Mouse (Mus musculus): Measurements from ENCODE around the gene Timp1. TPM values are rescaled to one million over a fixed set of nuclear protein-coding genes. Genes with fewer than 3 reads are reported as not detected.
A peak's percentile ranks its signal among the peaks of the same experiment; 100 is the strongest.

The Timp1 gene
- polyA plus RNA-seq (2015; fragmentation: Nextera tagmentation; extraction: Ambion mirVana) = 32.4 and 35.9 TPM in 2 replicates

DNA sequence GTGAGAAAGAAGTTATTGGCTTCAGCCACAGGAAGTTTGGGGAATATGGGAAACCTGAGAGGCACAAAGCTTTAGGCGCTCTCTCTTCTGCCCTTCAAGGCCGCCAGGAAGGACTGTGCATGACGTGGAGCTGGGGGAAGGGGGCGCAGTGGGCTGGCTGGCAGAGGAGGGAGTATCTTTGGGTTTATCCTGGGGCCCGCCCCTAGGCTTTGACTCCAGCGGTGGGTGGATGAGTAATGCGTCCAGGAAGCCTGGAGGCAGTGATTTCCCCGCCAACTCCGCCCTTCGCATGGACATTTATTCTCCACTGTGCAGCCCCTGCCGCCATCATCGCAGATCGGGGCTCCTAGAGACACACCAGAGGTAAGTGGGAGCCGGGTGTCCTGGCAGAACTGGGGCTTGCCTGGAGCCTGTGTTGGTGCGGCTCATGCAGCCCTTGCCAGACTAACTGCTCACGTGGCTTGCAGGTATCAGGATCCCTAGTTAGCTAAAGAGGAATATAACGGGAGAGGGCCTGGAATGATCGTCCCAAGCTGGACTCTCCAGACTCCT, at the start of gene Timp1:
TSS of gene Timp1 (plus strand) at position 205 of the 552 bp plus-strand sequence.
- WGBS = 10% methylated on average over 17 of the region's 18 CpGs
- H3K9me3 ChIP-seq = no peaks in the 10 kb centered on the region

DNA sequence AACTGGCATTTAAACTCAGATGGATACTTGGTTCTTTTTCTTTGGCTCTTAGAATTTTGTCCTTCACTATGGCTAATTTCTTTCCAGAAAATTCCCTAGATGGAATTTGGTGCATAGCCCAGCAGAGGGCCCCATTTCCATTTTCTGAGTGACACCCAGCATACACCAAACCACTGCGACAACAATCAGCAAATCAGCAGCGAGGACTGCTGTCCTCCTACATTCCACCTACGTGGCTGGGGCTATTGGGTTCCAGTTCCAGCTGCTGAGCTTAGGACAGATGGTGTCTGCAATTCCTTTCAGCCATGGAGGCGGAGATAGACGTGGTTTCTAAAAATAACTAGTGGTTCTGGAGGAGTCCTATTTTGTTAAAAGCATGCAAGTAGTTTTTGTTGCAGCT, 41.0 kb upstream of the Timp1 start:
- H3K4me2 ChIP-seq = peak overlapping the region; percentile 30; the same call in 1 of the 2 replicates
- no peak overlapping the region for H3K9ac ChIP-seq
- no peaks in the 10 kb centered on the region for H3K4me1 ChIP-seq
- H3K36me3 ChIP-seq = no peaks in the 10 kb centered on the region
- no peaks in the 10 kb centered on the region for H3K27me3 ChIP-seq (replicated peaks)
- no peaks in the 10 kb centered on the region for H3K9me3 ChIP-seq
- ATAC-seq (ENCODE audit: extremely low read depth, insufficient number of reproducible peaks, low FRiP score, low TSS enrichment) = no peak
- WGBS = 15% methylated on average over 5 of the region's 5 CpGs
- no peak overlapping the region for H3K4me3 ChIP-seq
- no peak overlapping the region; the same call in 1 of the 2 replicates for H3K27ac ChIP-seq (replicated peaks)

More for the DNA sequence above, at the start of gene Timp1:
- H3K9ac ChIP-seq = peak within 1 kb of the TSS; percentile 73
- no peaks in the 10 kb centered on the region for H3K36me3 ChIP-seq
- peak; percentile 73; the same call in 1 of the 2 replicates for ATAC-seq (ENCODE audit: extremely low read depth, insufficient number of reproducible peaks, low FRiP score, low TSS enrichment)
- H3K27ac ChIP-seq (replicated peaks) = 0 out of 2 replicates have a peak within 1 kb of the TSS, but pooled peaks have one; percentile 15
- H3K4me2 ChIP-seq = peak within 1 kb of the TSS; percentile 69
- no peaks in the 10 kb centered on the region for H3K4me1 ChIP-seq
- no peaks in the 10 kb centered on the region for H3K27me3 ChIP-seq (replicated peaks)
- peak within 1 kb of the TSS; percentile 54 for H3K4me3 ChIP-seq

DNA sequence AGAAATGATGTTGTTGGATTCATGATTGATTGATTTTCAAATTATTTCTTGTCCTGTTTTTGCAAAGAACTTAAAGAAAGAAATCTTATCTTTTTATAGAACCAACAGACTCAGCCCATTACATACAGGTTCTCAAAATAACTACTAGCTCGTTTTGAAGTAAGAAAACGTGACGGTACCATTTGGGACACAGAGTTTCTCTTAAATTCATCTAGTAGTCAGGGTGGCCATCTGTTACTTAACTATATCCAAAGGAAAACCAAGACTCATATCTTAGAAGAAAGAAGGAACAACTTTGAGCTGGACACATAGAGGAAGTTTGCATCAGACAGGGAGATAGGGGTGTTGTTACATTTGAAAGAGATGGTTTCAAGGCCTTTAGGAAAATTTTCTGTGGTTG, 22.7 kb upstream of the Timp1 start:
- ATAC-seq (ENCODE audit: extremely low read depth, insufficient number of reproducible peaks, low FRiP score, low TSS enrichment) = no peak
- Histone ChIP-seq H3K27ac (replicated peaks) (no peak overlapping the region), H3K4me2 (no peak overlapping the region), H3K27me3 (replicated peaks) (no peaks in the 10 kb centered on the region), H3K4me1 (peaks cover 7% of the 10 kb centered on the region), H3K36me3 (peaks cover 20% of the 10 kb centered on the region), H3K9me3 (no peaks in the 10 kb centered on the region), H3K4me3 (no peak overlapping the region), H3K9ac (no peak overlapping the region)
- 77% methylated on average over 3 of the region's 3 CpGs for WGBS

DNA sequence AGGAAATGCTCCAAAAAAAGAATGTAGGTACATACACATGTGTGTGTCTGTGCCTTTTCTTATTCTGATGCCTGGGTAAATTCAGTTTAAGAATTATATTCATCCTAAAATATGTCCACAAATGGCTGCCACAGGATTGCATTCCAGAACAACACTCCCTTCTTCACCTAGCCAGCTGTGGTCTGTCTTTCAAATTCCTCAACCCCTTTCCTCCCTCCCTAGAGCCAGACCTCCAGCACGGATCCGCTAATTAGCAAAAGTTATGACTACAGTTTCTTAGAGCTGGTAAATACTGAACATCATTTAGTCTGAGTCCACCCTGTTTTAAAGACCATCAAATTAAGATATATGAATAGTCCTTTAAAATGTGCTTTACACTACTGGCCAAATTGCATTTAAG, 22.1 kb upstream of the Timp1 start:
- peak overlapping the region; percentile 21 for H3K27ac ChIP-seq (replicated peaks)
- H3K9ac ChIP-seq = no peak overlapping the region
- H3K9me3 ChIP-seq = no peaks in the 10 kb centered on the region
- H3K4me2 ChIP-seq = peak overlapping the region; percentile 64
- peak overlapping the region; percentile 70 for H3K4me3 ChIP-seq
- WGBS = 2% methylated on average over 2 of the region's 2 CpGs
- H3K4me1 ChIP-seq = peaks cover 7% of the 10 kb centered on the region
- no peak for ATAC-seq (ENCODE audit: extremely low read depth, insufficient number of reproducible peaks, low FRiP score, low TSS enrichment)
- H3K36me3 ChIP-seq = peaks cover 21% of the 10 kb centered on the region
- H3K27me3 ChIP-seq (replicated peaks) = no peaks in the 10 kb centered on the region

DNA sequence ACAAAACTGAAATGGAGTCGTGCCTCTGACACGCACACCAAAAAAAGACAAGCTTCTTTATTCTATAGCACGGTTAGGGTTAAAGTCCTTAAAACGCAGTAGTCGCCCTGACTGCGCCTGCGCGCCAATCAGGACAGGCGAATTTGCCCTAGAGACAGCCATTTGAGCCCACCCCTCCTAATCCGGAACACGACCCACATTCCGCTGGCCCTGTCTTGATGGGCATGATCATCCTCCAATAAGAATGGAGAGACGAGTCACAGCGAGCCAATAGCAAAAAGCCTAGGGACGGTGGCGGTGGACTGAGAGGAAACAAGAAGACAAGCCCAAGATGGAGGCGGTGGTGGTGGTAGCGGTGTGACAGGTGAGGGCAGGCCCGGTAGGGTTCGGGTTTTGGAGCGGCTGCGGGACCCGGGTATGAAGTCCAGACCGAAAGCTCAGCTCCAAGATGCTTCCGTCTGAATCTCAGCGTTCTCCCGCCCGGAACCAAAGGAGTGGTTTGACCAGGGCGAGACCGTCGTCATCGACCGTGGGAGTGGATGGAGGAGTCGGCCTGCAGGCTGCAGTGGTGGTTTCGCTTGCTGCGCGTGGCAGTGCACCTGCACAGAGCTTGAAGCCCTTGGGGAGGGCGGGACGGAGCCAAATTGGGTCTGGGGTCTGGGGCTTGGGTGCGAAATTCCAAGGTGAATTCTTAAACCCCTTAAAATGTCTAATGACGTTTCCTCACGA, 21.5 kb upstream of the Timp1 start:
- H3K27me3 ChIP-seq (replicated peaks) = no peaks in the 10 kb centered on the region
- ATAC-seq (ENCODE audit: extremely low read depth, insufficient number of reproducible peaks, low FRiP score, low TSS enrichment) = peak; percentile 93
- peaks cover 7% of the 10 kb centered on the region for H3K4me1 ChIP-seq
- H3K9ac ChIP-seq = peak overlapping the region; percentile 85
- peaks cover 27% of the 10 kb centered on the region for H3K36me3 ChIP-seq
- H3K4me2 ChIP-seq = peak overlapping the region; percentile 74
- peak overlapping the region; percentile 42 for H3K27ac ChIP-seq (replicated peaks)
- H3K9me3 ChIP-seq = no peaks in the 10 kb centered on the region
- 10% methylated on average over 42 of the region's 42 CpGs for WGBS
- H3K4me3 ChIP-seq = peak overlapping the region; percentile 70

DNA sequence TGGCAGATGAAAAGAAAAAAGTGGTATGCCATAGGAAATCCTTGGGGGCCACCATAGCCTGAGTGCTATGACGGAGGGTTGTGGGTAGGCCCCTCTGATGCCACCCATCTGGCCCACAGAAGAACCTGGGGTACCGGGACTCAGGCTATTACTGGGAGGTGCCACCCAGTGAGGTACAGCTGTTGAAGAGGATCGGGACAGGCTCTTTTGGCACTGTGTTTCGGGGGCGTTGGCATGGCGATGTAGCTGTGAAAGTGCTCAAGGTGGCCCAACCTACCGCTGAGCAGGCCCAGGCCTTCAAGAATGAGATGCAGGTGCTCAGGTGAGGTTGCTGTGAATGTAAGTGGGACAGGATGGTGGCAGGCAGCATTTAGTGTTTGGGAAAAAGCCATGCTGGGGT, 16.2 kb upstream of the Timp1 start:
- WGBS = 95% methylated on average over 7 of the region's 7 CpGs
- no peak for ATAC-seq (ENCODE audit: extremely low read depth, insufficient number of reproducible peaks, low FRiP score, low TSS enrichment)
- H3K4me2 ChIP-seq = no peak overlapping the region
- H3K27ac ChIP-seq (replicated peaks) = no peak overlapping the region
- H3K36me3 ChIP-seq = peaks cover 66% of the 10 kb centered on the region
- no peaks in the 10 kb centered on the region for H3K27me3 ChIP-seq (replicated peaks)
- H3K9ac ChIP-seq = no peak overlapping the region
- H3K4me3 ChIP-seq = no peak overlapping the region
- H3K9me3 ChIP-seq = no peaks in the 10 kb centered on the region
- H3K4me1 ChIP-seq = peaks cover 7% of the 10 kb centered on the region

DNA sequence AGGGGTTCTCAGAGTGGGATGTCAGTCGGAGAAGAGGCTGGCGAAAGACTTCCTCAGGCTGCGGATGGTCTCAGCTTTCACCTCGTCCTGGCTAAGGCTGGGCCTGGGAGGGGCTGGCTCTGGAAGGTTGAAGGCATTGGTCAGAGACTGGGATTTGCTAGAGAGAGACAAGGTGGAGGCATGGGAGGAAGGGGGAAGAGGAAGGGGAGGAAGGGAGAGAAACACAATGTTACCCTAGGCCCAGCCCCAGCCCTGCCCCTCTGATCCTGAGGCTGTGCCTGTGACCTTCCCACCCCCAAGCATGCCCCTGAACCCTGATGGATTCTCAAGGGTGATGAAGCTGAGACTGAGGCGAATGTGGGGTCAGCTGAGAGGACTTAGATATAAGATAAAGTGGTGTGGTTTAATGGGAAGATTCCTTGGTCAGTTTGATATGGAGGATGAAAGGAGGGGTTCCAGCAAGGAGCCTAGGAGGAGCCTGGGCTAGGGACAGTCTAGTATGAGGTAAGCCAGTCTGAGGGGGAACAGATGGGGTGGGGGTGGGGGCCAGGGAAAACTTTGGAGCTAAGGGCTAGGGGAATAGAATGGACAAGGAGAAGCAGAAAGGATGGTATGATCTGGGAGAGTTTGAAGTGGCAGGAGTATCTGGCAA, 8.4 kb upstream of the Timp1 start:
- no peak for ATAC-seq (ENCODE audit: extremely low read depth, insufficient number of reproducible peaks, low FRiP score, low TSS enrichment)
- 27% methylated on average over 5 of the region's 5 CpGs for WGBS
- Histone ChIP-seq H3K36me3 (peaks cover 30% of the 10 kb centered on the region), H3K9ac (no peak overlapping the region), H3K4me2 (no peak overlapping the region), H3K4me1 (peaks cover 21% of the 10 kb centered on the region), H3K27ac (replicated peaks) (no peak overlapping the region), H3K9me3 (no peaks in the 10 kb centered on the region), H3K27me3 (replicated peaks) (no peaks in the 10 kb centered on the region), H3K4me3 (no peak overlapping the region)

DNA sequence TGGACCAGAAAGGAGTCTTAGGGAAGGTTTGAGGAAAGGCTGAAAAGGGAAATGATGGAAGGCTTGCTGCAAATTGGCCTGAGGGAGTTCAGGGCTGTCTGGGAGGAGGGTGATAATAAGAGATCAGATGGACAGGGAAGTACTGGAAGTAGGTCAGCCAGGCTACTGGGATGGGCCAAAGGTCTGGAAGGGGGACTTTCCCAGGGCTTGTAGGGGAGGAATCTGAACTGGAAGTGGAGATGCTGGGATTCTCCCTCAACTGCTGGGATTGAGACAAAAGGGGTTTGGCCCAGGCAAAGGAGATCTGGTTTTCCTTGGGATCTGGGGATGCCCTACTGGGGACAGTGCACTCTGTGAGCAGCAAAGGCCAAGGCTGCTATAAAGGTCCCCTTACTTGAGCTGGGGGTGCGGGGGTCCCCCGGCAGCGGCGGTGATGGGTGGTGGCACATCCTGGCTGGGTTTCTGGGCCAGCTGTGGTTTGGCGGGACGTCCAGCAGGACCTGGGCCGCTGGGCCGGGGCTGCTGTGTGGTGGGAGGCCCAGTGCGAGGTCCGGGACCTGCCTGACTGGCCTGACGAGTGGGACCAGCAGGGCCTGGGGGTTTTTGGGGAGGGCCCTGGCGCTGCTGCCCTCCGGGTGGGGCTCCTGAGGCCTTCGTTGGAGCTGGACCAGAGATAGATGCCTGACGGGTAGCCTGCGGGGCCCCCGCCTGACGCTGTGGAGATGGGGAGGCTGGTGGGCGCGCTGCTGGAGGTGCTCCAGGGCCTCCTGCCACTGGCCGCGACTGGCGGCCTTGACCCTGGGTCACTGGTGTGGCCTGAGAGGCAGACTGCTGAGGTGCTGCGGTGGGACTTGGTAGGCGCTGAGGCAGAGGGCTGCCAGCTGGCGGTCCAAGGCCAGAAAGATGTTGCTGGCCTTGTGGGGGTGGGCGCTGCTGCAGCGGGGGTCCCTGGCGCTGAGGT, 7.6 kb upstream of the Timp1 start:
- peak overlapping the region; percentile 36 for H3K4me2 ChIP-seq
- H3K4me3 ChIP-seq = no peak overlapping the region
- H3K9me3 ChIP-seq = no peaks in the 10 kb centered on the region
- no peak for ATAC-seq (ENCODE audit: extremely low read depth, insufficient number of reproducible peaks, low FRiP score, low TSS enrichment)
- H3K27me3 ChIP-seq (replicated peaks) = no peaks in the 10 kb centered on the region
- no peak overlapping the region for H3K27ac ChIP-seq (replicated peaks)
- 34% methylated on average over 29 of the region's 29 CpGs for WGBS
- H3K9ac ChIP-seq = peak overlapping the region; percentile 52
- H3K36me3 ChIP-seq = peaks cover 22% of the 10 kb centered on the region
- peaks cover 21% of the 10 kb centered on the region for H3K4me1 ChIP-seq

DNA sequence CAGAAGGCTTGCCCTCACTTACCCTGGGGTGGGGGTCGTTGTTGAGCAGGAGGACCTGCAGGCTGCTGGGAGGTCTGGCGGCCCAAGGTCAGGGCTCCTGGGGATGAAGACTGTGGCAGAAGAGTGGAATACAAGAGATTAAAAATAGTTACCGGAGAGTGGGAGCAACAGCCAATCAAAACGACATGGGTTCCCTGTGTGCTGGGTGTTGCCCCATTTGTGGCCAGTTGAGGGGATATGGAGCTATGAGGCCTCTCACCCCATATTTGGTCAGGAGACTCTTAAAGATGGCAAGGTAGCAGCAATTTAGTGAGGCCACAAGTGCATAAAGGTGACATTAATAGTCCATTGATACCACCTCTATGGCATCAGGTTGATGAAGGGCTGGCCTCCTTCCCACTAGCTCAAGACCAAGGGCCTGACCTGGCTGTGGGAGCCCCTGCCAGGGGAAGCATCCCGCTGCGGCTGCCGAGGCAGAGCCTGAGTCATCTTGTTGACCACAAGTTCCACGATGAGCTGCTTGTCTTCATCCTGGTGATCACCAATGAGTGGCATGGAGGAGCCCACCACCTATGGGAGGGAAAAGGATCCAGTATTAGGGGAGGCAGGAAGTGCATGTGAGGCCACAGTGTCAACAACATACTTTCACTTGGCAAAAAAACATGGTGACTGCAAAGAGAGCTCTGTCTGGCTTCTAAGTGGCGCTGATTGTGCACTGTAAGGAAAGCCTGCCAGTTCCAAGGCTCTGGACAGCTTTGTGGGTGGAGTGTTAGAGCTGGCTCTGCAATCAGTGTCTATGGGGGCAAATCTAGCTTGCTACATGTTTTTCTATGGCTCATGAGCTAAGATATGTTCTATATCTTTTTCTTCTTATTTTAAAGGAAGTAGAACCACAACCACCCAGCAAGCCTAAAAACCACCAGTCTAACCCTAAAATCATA, 6.5 kb upstream of the Timp1 start:
- Histone ChIP-seq H3K4me1 (peaks cover 21% of the 10 kb centered on the region), H3K36me3 (peaks cover 12% of the 10 kb centered on the region), H3K9me3 (no peaks in the 10 kb centered on the region), H3K4me2 (peak overlapping the region; percentile 36), H3K9ac (peak overlapping the region; percentile 52; the same call in 1 of the 2 replicates), H3K27me3 (replicated peaks) (no peaks in the 10 kb centered on the region), H3K4me3 (no peak overlapping the region), H3K27ac (replicated peaks) (no peak overlapping the region)
- WGBS = 59% methylated on average over 9 of the region's 9 CpGs
- ATAC-seq (ENCODE audit: extremely low read depth, insufficient number of reproducible peaks, low FRiP score, low TSS enrichment) = no peak

DNA sequence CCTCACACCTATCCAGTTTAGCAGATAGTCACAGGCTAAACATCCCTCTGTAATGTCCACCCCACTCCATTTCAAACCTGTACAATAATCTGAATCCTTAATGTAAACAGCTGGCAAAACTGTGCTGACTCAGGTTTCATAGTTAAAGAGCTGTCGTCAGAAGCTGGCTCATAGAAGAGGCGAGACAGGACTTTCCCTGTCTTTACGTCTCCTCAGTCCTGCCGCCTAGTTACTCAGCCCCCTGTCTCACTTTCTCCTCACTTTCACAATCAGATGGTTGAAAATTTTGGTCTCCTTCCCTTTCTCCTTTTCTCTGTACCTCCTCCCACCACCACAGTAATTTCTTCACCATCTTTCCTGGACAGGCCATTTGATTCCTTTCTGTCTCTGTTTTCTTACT, 1.9 kb upstream of the Timp1 start:
- WGBS = 57% methylated on average over 4 of the region's 4 CpGs
- Histone ChIP-seq H3K4me1 (peaks cover 7% of the 10 kb centered on the region), H3K36me3 (no peaks in the 10 kb centered on the region), H3K27me3 (replicated peaks) (no peaks in the 10 kb centered on the region), H3K27ac (replicated peaks) (no peak overlapping the region), H3K4me3 (no peak overlapping the region), H3K9ac (no peak overlapping the region), H3K9me3 (no peaks in the 10 kb centered on the region), H3K4me2 (no peak overlapping the region)
- ATAC-seq (ENCODE audit: extremely low read depth, insufficient number of reproducible peaks, low FRiP score, low TSS enrichment) = no peak

Data from heart, embryonic 13.5 days (tissue).